Mouse (Mus musculus) small intestine, adult 2 months (tissue): ENCODE results near the gene Psmc2.

ENCODE experiments used
- CTCF ChIP-seq: fragments of 200-500 bp; IDR thresholded peaks from 2 replicates; pipeline ENCODE4 v1.5.1; 2012; ENCODE audit warnings: low read depth, mild to moderate bottlenecking, control low read depth, inconsistent platforms, low read length, moderate library complexity, mixed read lengths; ENCODE audit not compliant: insufficient replicate concordance, insufficient read length; ENCODE audit errors: extremely low read depth
- POLR2A ChIP-seq: fragments of 200-500 bp; IDR thresholded peaks from 2 replicates; pipeline ENCODE4 v1.6.1; 2012; ENCODE audit warnings: low read depth, mild to moderate bottlenecking, control low read depth, inconsistent platforms, low read length, moderate library complexity

- TF ChIP-seq POLR2A: no peak
- TF ChIP-seq CTCF: no peak
Measured at GRCm38 (mm10) chr5:21784161-21785052, 676 bp upstream of the Psmc2 start.
